Mouse (Mus musculus) limb, embryonic 14.5 days (tissue): ENCODE measurements around the gene Taar7f. TPM values are rescaled to one million over a fixed set of nuclear protein-coding genes. Genes with fewer than 3 reads are reported as not detected.
"Not testable (repeated sequence)": the region's sequence is repeated elsewhere in the genome, so short reads cannot be mapped to it uniquely, and the experiment has no call there.

ENCODE experiments used
- ATAC-seq: fragments of 200-750 bp; cut with Nextera tagmentation; 2 replicates; pipeline ENCODE4 v1.8.0; 2017; ENCODE audit warnings: low read depth, moderate number of reproducible peaks, moderate TSS enrichment; ENCODE audit not compliant: low FRiP score
- DNase-seq: peaks from one replicate; pipeline ENCODE4 v3.0.0-alpha.2; 2015; ENCODE audit warnings: low spot score
- H3K27ac ChIP-seq: fragments of 300-500 bp; sonication (generic); replicated peaks from 2 replicates; pipeline ENCODE4 v1.5.1; 2014; ENCODE audit warnings: low read depth, mild to moderate bottlenecking, low read length, moderate library complexity, mixed read lengths
- H3K27me3 ChIP-seq: fragments of 300-500 bp; sonication (generic); 2 replicates; pipeline ENCODE4 v1.6.1; 2014; ENCODE audit warnings: low read length, mixed read lengths; ENCODE audit not compliant: control insufficient read depth, insufficient read depth
- H3K36me3 ChIP-seq: fragments of 300-500 bp; sonication (generic); 2 replicates; pipeline ENCODE4 v1.6.1; 2014; ENCODE audit warnings: mild to moderate bottlenecking, low read length, moderate library complexity, mixed read lengths; ENCODE audit not compliant: control insufficient read depth, insufficient read depth
- H3K4me1 ChIP-seq: fragments of 300-500 bp; sonication (generic); 2 replicates; pipeline ENCODE4 v1.6.1; 2014; ENCODE audit warnings: antibody characterized with exemption, low read length, mixed read lengths; ENCODE audit not compliant: control insufficient read depth, insufficient read depth
- H3K4me2 ChIP-seq: fragments of 300-500 bp; sonication (generic); replicated peaks from 2 replicates; pipeline ENCODE4 v1.6.1; 2014; ENCODE audit warnings: low read depth, mild to moderate bottlenecking, low read length, moderate library complexity; ENCODE audit not compliant: severe bottlenecking
- H3K4me3 ChIP-seq: fragments of 300-500 bp; sonication (generic); replicated peaks from 2 replicates; pipeline ENCODE4 v1.5.1; 2014; ENCODE audit warnings: low read length
- H3K9ac ChIP-seq: fragments of 300-500 bp; sonication (generic); 2 replicates; pipeline ENCODE4 v1.6.1; 2014; ENCODE audit warnings: mild to moderate bottlenecking, low read depth, low read length, moderate library complexity; ENCODE audit not compliant: severe bottlenecking
- H3K9me3 ChIP-seq: fragments of 300-500 bp; sonication (generic); 2 replicates; pipeline ENCODE4 v1.6.1; 2016; ENCODE audit warnings: low read length; ENCODE audit not compliant: control insufficient read depth
- POLR2A ChIP-seq: fragments of 200-500 bp; IDR thresholded peaks from 2 replicates; pipeline ENCODE4 v1.8.0; 2012; ENCODE audit warnings: inconsistent platforms, mild to moderate bottlenecking, moderate library complexity, borderline replicate concordance; ENCODE audit not compliant: insufficient read depth, insufficient read length; ENCODE audit errors: extremely low read depth
- WGBS: fragments of 180-500 bp; shearing (Covaris S2); extraction: QIAGEN DNeasy Blood & Tissue Kit; methylation state at CpG from one replicate; pipeline ENCODE4 v1.1.7; 2014; 5-methylcytosine and 5-hydroxymethylcytosine counted together
- polyA plus RNA-seq, 2 experiments: library from polyadenylated mRNA; depleted of rRNA in 1 of 2; stranded (reverse) in 1 of 2; unstranded in 1 of 2; fragments of >200 nt; fragmentation: Nextera tagmentation in 1 of 2; extraction: Ambion mirVana in 1 of 2; gene quantifications; 2 replicates each; pipeline versions ENCODE4 v1.2.1 to v1.2.3; 2012 to 2014

The Taar7f gene
- polyA plus RNA-seq, 2 experiments = not detected

- Histone ChIP-seq H3K9ac (no peak overlapping the region), H3K4me2 (no peak overlapping the region), H3K36me3 (no peaks in the 10 kb centered on the region), H3K4me3 (no peak overlapping the region), H3K9me3 (no peaks in the 10 kb centered on the region), H3K27ac (no peak overlapping the region), H3K4me1 (no peaks in the 10 kb centered on the region), H3K27me3 (no peaks in the 10 kb centered on the region)
- DNase-seq = no peak
- no peak for ATAC-seq
- no peak for TF ChIP-seq POLR2A
These were observed 18.0 kb upstream of the Taar7f start for GRCm38 (mm10) chr10:24031347-24031746.

- Histone ChIP-seq H3K9me3 (no peaks in the 10 kb centered on the region), H3K4me2 (no peak within 1 kb of the TSS), H3K4me1 (no peaks in the 10 kb centered on the region), H3K4me3 (no peak within 1 kb of the TSS), H3K36me3 (no peaks in the 10 kb centered on the region), H3K9ac (no peak within 1 kb of the TSS), H3K27ac (no peak within 1 kb of the TSS), H3K27me3 (no peaks in the 10 kb centered on the region)
- ATAC-seq = no peak
- DNase-seq = no peak
- no peak for TF ChIP-seq POLR2A
- 88% methylated on average over 2 of the region's 2 CpGs for WGBS
These were observed 12.0 kb upstream of the Taar7f start, which contains the start of gene Taar7e for GRCm38 (mm10) chr10:24037314-24037713. Gene Taar7e (plus strand): TSS chr10:24037614.

GRCm38 (mm10) chr10:24040120-24040869, 9.0 kb upstream of the Taar7f start:
- Histone ChIP-seq H3K27ac (no peak overlapping the region), H3K9me3 (no peaks in the 10 kb centered on the region), H3K4me3 (no peak overlapping the region), H3K9ac (no peak overlapping the region), H3K4me1 (no peaks in the 10 kb centered on the region), H3K27me3 (no peaks in the 10 kb centered on the region), H3K36me3 (no peaks in the 10 kb centered on the region), H3K4me2 (no peak overlapping the region)
- ATAC-seq = no peak
- 72% methylated on average over 2 of the region's 2 CpGs for WGBS
- DNase-seq = no peak
- no peak for TF ChIP-seq POLR2A

- TF ChIP-seq POLR2A = no peak
- Histone ChIP-seq H3K27me3 (no peaks in the 10 kb centered on the region), H3K4me2 (no peak overlapping the region), H3K27ac (no peak overlapping the region), H3K36me3 (no peaks in the 10 kb centered on the region), H3K9ac (no peak overlapping the region), H3K4me1 (no peaks in the 10 kb centered on the region), H3K9me3 (no peaks in the 10 kb centered on the region), H3K4me3 (no peak overlapping the region)
- DNase-seq (no peak), ATAC-seq (no peak)
- WGBS = 65% methylated on average over 5 of the region's 5 CpGs
These were observed 2.7 kb downstream of the Taar7f start for GRCm38 (mm10) chr10:24052039-24052438.

DNA sequence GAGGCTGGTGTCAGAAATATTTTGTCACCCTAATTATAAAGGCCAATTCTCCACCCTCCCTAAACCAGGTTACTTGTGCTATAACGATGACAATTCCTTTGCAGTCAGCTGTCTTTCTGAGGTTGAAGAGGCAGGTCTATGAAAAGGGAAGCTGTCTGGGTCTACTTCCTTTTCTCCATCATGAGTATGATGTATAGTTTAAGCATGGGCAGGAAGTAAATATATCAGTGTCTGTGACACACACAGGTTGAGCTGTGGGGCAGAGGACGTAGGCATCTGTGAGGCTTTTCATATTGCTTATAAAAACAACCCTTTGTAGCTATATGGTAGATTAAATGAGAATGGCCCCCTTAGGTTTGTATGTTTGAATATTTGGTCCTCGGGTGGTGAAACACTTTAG, 9.7 kb downstream of the Taar7f start:
- DNase-seq (no peak), ATAC-seq (no peak)
- Histone ChIP-seq H3K4me1 (no peaks in the 10 kb centered on the region), H3K4me3 (no peak overlapping the region), H3K4me2 (no peak overlapping the region), H3K27me3 (no peaks in the 10 kb centered on the region), H3K27ac (no peak overlapping the region), H3K9ac (no peak overlapping the region), H3K9me3 (no peaks in the 10 kb centered on the region), H3K36me3 (no peaks in the 10 kb centered on the region)
- WGBS = 75% methylated on average over 3 of the region's 3 CpGs
- no peak for TF ChIP-seq POLR2A

DNA sequence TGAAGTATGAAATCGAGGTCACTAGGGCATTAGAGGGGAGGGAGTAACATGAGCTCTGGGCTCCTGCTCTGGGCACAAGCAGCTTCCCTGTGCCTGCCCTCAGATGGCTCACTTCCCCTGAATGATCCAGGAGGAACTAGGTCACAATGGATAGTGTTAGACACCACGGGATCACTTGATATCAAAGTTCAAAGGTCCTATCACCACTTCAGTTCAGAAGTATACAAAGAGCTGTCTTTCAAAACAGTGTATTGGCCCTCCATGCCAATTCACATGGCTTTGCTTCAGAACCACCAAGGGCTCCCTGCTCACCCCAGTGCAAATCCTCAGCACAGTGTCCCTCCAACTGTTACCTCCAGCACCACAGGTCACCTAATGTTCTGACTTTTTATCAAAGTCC, 25.4 kb downstream of the Taar7f start:
- H3K4me2 ChIP-seq, DNase-seq, ATAC-seq, H3K27me3 ChIP-seq, H3K9ac ChIP-seq, H3K36me3 ChIP-seq, H3K27ac ChIP-seq, H3K4me1 ChIP-seq, H3K9me3 ChIP-seq, H3K4me3 ChIP-seq: not testable (repeated sequence)
- 44% methylated on average over 2 of the region's 2 CpGs for WGBS

DNA sequence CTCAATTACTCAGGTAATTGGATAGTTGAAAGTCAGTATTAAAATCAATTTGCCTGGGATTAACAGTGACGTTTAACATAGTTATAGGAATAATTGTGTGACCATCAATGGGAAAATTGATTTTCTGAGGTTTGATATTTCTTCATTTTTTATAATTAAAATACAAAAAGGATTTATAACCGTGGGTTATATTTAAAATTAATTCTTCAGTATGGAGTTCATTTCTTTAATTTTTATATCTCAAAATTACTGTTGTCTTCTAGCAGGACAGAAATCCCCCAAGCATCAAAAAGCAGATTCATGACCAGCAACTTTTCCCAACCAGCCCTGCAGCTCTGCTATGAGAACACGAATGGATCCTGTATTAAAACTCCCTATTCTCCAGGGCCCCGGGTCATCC, 26.9 kb downstream of the Taar7f start, which contains the start of gene Taar8a:
Gene Taar8a (plus strand): TSS at position 301 of the 400 bp plus-strand sequence.
- WGBS = 81% methylated on average over 2 of the region's 4 CpGs
- H3K9me3 ChIP-seq, ATAC-seq, H3K27ac ChIP-seq, H3K36me3 ChIP-seq, H3K9ac ChIP-seq, H3K27me3 ChIP-seq, H3K4me3 ChIP-seq, DNase-seq, H3K4me2 ChIP-seq, H3K4me1 ChIP-seq: not testable (repeated sequence)
